9 mouse cellular contexts compared by ENCODE assay signal in genomic region chr1:36090011-36090721, GRCm38 (mm10). TPM values are rescaled to one million over a fixed set of nuclear protein-coding genes. Genes with fewer than 3 reads are reported as not detected.
DNase-seq lines count a peak whose midpoint lies in the region; ATAC-seq and TF ChIP-seq lines count a peak whose summit lies in the region.
"Had no signal": no experiment of that assay in that cellular context is flagged by ENCODE, and none has a peak within 500 bp of the region (broad histone marks: within the 10 kb centered on the region; RNA-seq: fewer than 3 reads in every experiment).

No protein-coding gene starts in this region.

- TF ChIP-seq CTCF in gastrocnemius, adult 2 months (IDR thresholded peaks at IDR 0.05), result no peak
- TF ChIP-seq CTCF in spleen, adult 2 months (IDR thresholded peaks at IDR 0.05; ENCODE audit: extremely low read depth, insufficient read depth, insufficient read length, insufficient replicate concordance), result no peak
- no peak for TF ChIP-seq CTCF in intestine, postnatal 0 days (IDR thresholded peaks at IDR 0.05; ENCODE audit: low read depth)

- H3K27ac ChIP-seq in gastrocnemius, adult 2 months, result peak overlapping the region; percentile 69
- H3K27ac ChIP-seq in spleen, adult 2 months (ENCODE audit: insufficient read depth, low read length), result peak overlapping the region; percentile 31; the same call in 1 of the 2 replicates
- peak overlapping the region; percentile 89 for H3K27ac ChIP-seq in intestine, postnatal 0 days (ENCODE audit: low read depth, low read length)
- peak overlapping the region; percentile 84 for H3K27ac ChIP-seq in stomach, embryonic 16.5 days (ENCODE audit: low read length)

- peak; percentile 22; the same call in 1 of the 2 replicates for ATAC-seq in intestine, postnatal 0 days
- peak; percentile 34; the same call in 1 of the 2 replicates for ATAC-seq in stomach, embryonic 16.5 days (ENCODE audit: insufficient read depth, low FRiP score)
- ATAC-seq in CD4-positive, CD25-positive, alpha-beta regulatory T cell, adult 4 months, result no peak

- intact Hi-C loops in gastrocnemius, adult 2 months (cut with DNase I), result loop anchor here (5.0 kb wide), 1 partner anchor 37 kb away; no protein-coding TSS in a partner anchor

- H3K9me3 ChIP-seq in intestine, postnatal 0 days (ENCODE audit: control insufficient read depth), result no peaks in the 10 kb centered on the region
- no peaks in the 10 kb centered on the region for H3K9me3 ChIP-seq in stomach, embryonic 16.5 days (replicated peaks; ENCODE audit: control insufficient read depth, low read length)

- peaks cover 4% of the 10 kb centered on the region; the same call in 1 of the 2 replicates for H3K4me1 ChIP-seq in spleen, adult 2 months (ENCODE audit: control insufficient read depth, insufficient read depth, insufficient read length)
- peaks cover 40% of the 10 kb centered on the region for H3K4me1 ChIP-seq in intestine, postnatal 0 days (replicated peaks; ENCODE audit: control insufficient read depth, insufficient read depth, low read length)
- H3K4me1 ChIP-seq in stomach, embryonic 16.5 days (ENCODE audit: control insufficient read depth, insufficient read depth, low read length), result peaks cover 58% of the 10 kb centered on the region

- no peaks in the 10 kb centered on the region for H3K27me3 ChIP-seq in spleen, adult 2 months (ENCODE audit: control insufficient read depth, insufficient read depth, low read length)
- H3K27me3 ChIP-seq in intestine, postnatal 0 days (replicated peaks; ENCODE audit: control insufficient read depth, insufficient read depth, low read length), result no peaks in the 10 kb centered on the region
- H3K27me3 ChIP-seq in stomach, embryonic 16.5 days (ENCODE audit: control insufficient read depth, insufficient read depth, low read length), result no peaks in the 10 kb centered on the region
- H3K27me3 ChIP-seq: CH12.LX had no signal

- no peak overlapping the region for H3K4me3 ChIP-seq in gastrocnemius, adult 2 months
- H3K4me3 ChIP-seq in spleen, adult 2 months (ENCODE audit: extremely low read depth, insufficient read depth, insufficient read length), result no peak overlapping the region
- H3K4me3 ChIP-seq in intestine, postnatal 0 days (ENCODE audit: low read depth, low read length), result no peak overlapping the region
- H3K4me3 ChIP-seq in stomach, embryonic 16.5 days (replicated peaks; ENCODE audit: low read length), result no peak overlapping the region

- 69% methylated on average over 6 of the region's 6 CpGs for WGBS in spleen, adult 2 months
- WGBS in intestine, postnatal 0 days, result 39% methylated on average over 6 of the region's 6 CpGs
- 47% methylated on average over 6 of the region's 6 CpGs for WGBS in stomach, embryonic 16.5 days

- DNase-seq in gastrocnemius, adult 2 months, result peak; percentile 59
- no peak for DNase-seq in gastrocnemius, adult 8-10 months (ENCODE audit: low spot score in 2 of 2)
- DNase-seq in spleen, adult 2 months (ENCODE audit: low read depth in 1 of 2, low spot score in 2 of 2), result no peak
- DNase-seq in spleen, postnatal 14 days (ENCODE audit: low spot score in 2 of 2), result no peak
- no peak for DNase-seq in frontal cortex, postnatal 36 days (ENCODE audit: low spot score in 2 of 2)

- no peak overlapping the region for H3K9ac ChIP-seq in intestine, postnatal 0 days (ENCODE audit: low read depth, low read length)
- H3K9ac ChIP-seq in stomach, embryonic 16.5 days (ENCODE audit: low read length), result peak overlapping the region; percentile 41; the same call in 1 of the 2 replicates

- H3K36me3 ChIP-seq in spleen, adult 2 months (ENCODE audit: control insufficient read depth, insufficient read depth, low read length), result peaks cover 8% of the 10 kb centered on the region; the same call in 1 of the 2 replicates
- H3K36me3 ChIP-seq in intestine, postnatal 0 days (ENCODE audit: control insufficient read depth, insufficient read depth), result peaks cover 7% of the 10 kb centered on the region
- H3K36me3 ChIP-seq in stomach, embryonic 16.5 days (ENCODE audit: control insufficient read depth, insufficient read depth, low read length), result peaks cover 7% of the 10 kb centered on the region; the same call in 1 of the 2 replicates

- peak overlapping the region; percentile 48 for H3K4me2 ChIP-seq in intestine, postnatal 0 days (replicated peaks; ENCODE audit: low read depth)
- peak overlapping the region; percentile 10; the same call in 1 of the 2 replicates for H3K4me2 ChIP-seq in stomach, embryonic 16.5 days (ENCODE audit: low read depth, low read length)

- TF ChIP-seq POLR2A in spleen, adult 2 months (IDR thresholded peaks at IDR 0.05; ENCODE audit: low read depth, low read length), result no peak

RNA-seq across cellular contexts. Expression of gene Hs6st1, which starts 22.0 kb away (rescaled TPM):
- 10 to 100 TPM; 20.7 to 22.0 TPM for total RNA-seq in gastrocnemius, adult 2 months (2021)
- total RNA-seq in gastrocnemius, adult 8-10 months (2022), result 10 to 100 TPM; 19.3 to 23.2 (median 20.8) TPM
- 56.5 and 66.0 TPM in 2 replicates for polyA plus RNA-seq in spleen, adult 2 months (2012; rRNA removed)
- polyA plus RNA-seq in intestine, postnatal 0 days (2015; fragmentation: Nextera tagmentation; extraction: Ambion mirVana), result 6.4 and 6.7 TPM in 2 replicates
- polyA plus RNA-seq in stomach, embryonic 16.5 days (2015; fragmentation: Nextera tagmentation; extraction: Ambion mirVana), result 4.8 and 5.2 TPM in 2 replicates
- 1 to 10 TPM; 4.3 to 4.7 TPM for polyA plus RNA-seq in CD4-positive, CD25-positive, alpha-beta regulatory T cell, adult 4 months (2017; shearing (Covaris generic))

Comparison
In these comparisons a context has a peak if more than half of its experiments do, and no peak if none do; other contexts are left out.
1. H3K27ac ChIP-seq: peak in every context shown above with its lines; median percentile 89 in intestine, postnatal 0 days; 84 in stomach, embryonic 16.5 days; 69 in gastrocnemius, adult 2 months; 31 in spleen, adult 2 months.